Mouse (Mus musculus): ENCODE data around the gene Mtmr6. TPM values are rescaled to one million over a fixed set of nuclear protein-coding genes. Genes with fewer than 3 reads are reported as not detected.

The Mtmr6 gene
- total and polyA plus RNA-seq, 3 experiments, result 11.7 to 20.3 (median 18.5) TPM

- dilution Hi-C loops (cut with MboI; ENCODE audit: extremely low pct_ligation_motif_present, extremely low pct_unique_long_range_greater_than_20kb, low sequenced_read_pairs) (no loop called here), in situ Hi-C loops (cut with MboI; ENCODE audit: low pct_ligation_motif_present, low pct_unique_long_range_greater_than_20kb, low sequenced_read_pairs) (no loop called here)
- Histone ChIP-seq H3K27ac (ENCODE audit: insufficient read depth, low read depth) (no peak overlapping the region), H3K4me3 (replicated peaks in 1 of 3; ENCODE audit: low read depth in 2 of 3, low read length in 2 of 3, poor library complexity in 1 of 3) (no peak overlapping the region), H3K27me3 (replicated peaks) (no peaks in the 10 kb centered on the region), H3K9ac (ENCODE audit: insufficient read depth, low read depth) (no peak overlapping the region), H3K36me3 (replicated peaks in 1 of 2; ENCODE audit: control insufficient read depth in 1 of 2, insufficient read depth in 1 of 2, low read length in 1 of 2) (peaks cover 10 to 42% of the 10 kb centered on the region in 2 experiments), H3K79me2 (replicated peaks; ENCODE audit: control insufficient read depth, extremely low read depth, insufficient read depth, poor library complexity, severe bottlenecking) (no peaks in the 10 kb centered on the region), H3K4me1 (ENCODE audit: control insufficient read depth in 1 of 2, insufficient read depth in 2 of 2) (no peaks in the 10 kb centered on the region), H3K9me3 (replicated peaks; ENCODE audit: low read length) (no peaks in the 10 kb centered on the region), H3K4me2 (ENCODE audit: insufficient read depth, low read depth, poor library complexity, severe bottlenecking) (no peak overlapping the region)
- no peak for DNase-seq (ENCODE audit: extremely low read depth)
- TF ChIP-seq ELF1 (IDR thresholded peaks at IDR 0.05; ENCODE audit: low read depth, low read length) (no peak), MEF2A (IDR thresholded peaks at IDR 0.05; ENCODE audit: borderline replicate concordance, low read depth, low read length) (no peak), E2F4 (IDR thresholded peaks at IDR 0.05; ENCODE audit: insufficient replicate concordance, low read depth, low read length) (no peak), ZC3H11A (IDR thresholded peaks at IDR 0.05; ENCODE audit: low read depth, low read length) (no peak), MAX (IDR thresholded peaks at IDR 0.05; ENCODE audit: low read length) (no peak)
Measured at GRCm38 (mm10) chr14:60216125-60216524, 48.9 kb upstream of the Mtmr6 start.

DNA sequence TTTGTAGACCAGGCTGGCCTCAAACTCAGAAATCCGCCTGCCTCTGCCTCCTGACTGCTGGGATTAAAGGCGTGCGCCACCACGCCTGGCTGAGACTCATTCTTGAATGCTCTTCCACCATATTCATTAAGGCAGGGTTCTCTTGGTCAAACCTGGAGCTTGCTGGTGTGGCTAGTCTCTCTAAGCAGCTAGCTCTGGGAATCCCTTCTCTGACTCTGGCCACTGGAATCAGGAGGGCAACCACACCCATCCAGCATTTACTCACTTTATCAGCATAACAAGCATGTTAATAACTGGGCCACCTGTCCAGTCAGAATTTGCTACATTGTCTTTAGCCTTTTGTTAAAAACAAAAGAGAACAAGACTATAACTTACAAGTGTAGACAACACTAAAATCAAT lies 47.4 kb upstream of the Mtmr6 start:
- no peaks in the 10 kb centered on the region for H3K79me2 ChIP-seq (replicated peaks; ENCODE audit: control insufficient read depth, extremely low read depth, insufficient read depth, poor library complexity, severe bottlenecking)
- no peaks in the 10 kb centered on the region for H3K9me3 ChIP-seq (replicated peaks; ENCODE audit: low read length)
- no peak for TF ChIP-seq CHD2 (IDR thresholded peaks at IDR 0.05; ENCODE audit: low read length)
- no peak for TF ChIP-seq TBP (conservative IDR thresholded peaks at IDR 0.05; ENCODE audit: low read depth, low read length)
- no peak for TF ChIP-seq POLR2AphosphoS2 (IDR thresholded peaks at IDR 0.05; ENCODE audit: low read depth, low read length)
- no peak for TF ChIP-seq RCOR1 (conservative IDR thresholded peaks at IDR 0.05; ENCODE audit: low read depth, low read length)
- TF ChIP-seq ETS1 (conservative IDR thresholded peaks at IDR 0.05; ENCODE audit: low read depth, low read length), result no peak
- TF ChIP-seq KAT2A (IDR thresholded peaks at IDR 0.05; ENCODE audit: insufficient replicate concordance, low read length), result no peak
- no peak for TF ChIP-seq HCFC1 (IDR thresholded peaks at IDR 0.05; ENCODE audit: low read depth, low read length)
- TF ChIP-seq JUND (conservative IDR thresholded peaks at IDR 0.05; ENCODE audit: low read depth, low read length), result no peak
- TF ChIP-seq UBTF (IDR thresholded peaks at IDR 0.05; ENCODE audit: low read depth, low read length), result no peak
- no peak for TF ChIP-seq CTCF (conservative IDR thresholded peaks at IDR 0.05 in 1 of 2, IDR thresholded peaks at IDR 0.05 in 1 of 2; ENCODE audit: low read depth in 2 of 2, low read length in 2 of 2)
- TF ChIP-seq MAZ (IDR thresholded peaks at IDR 0.05; ENCODE audit: low read depth, low read length), result no peak
- no peak for TF ChIP-seq MXI1 (IDR thresholded peaks at IDR 0.05; ENCODE audit: low read depth, low read length)
- no peak for TF ChIP-seq TCF12 (IDR thresholded peaks at IDR 0.05; ENCODE audit: low read depth, low read length)
- no peak for TF ChIP-seq NRF1 (IDR thresholded peaks at IDR 0.05; ENCODE audit: low read depth, low read length)
- no peak for TF ChIP-seq JUN (IDR thresholded peaks at IDR 0.05; ENCODE audit: insufficient read depth, low read depth, low read length)
- no peak for TF ChIP-seq BHLHE40 (IDR thresholded peaks at IDR 0.05; ENCODE audit: low read depth, low read length)
- no peak overlapping the region for H3K27ac ChIP-seq (ENCODE audit: insufficient read depth, low read depth)
- H3K36me3 ChIP-seq (replicated peaks in 1 of 2; ENCODE audit: control insufficient read depth in 1 of 2, insufficient read depth in 1 of 2, low read length in 1 of 2), result peaks cover 15 to 54% of the 10 kb centered on the region in 2 experiments
- dilution Hi-C loops (cut with MboI; ENCODE audit: extremely low pct_ligation_motif_present, extremely low pct_unique_long_range_greater_than_20kb, low sequenced_read_pairs) (no loop called here), in situ Hi-C loops (cut with MboI; ENCODE audit: low pct_ligation_motif_present, low pct_unique_long_range_greater_than_20kb, low sequenced_read_pairs) (no loop called here)
- H3K27me3 ChIP-seq (replicated peaks), result no peaks in the 10 kb centered on the region
- H3K4me3 ChIP-seq (replicated peaks in 1 of 3; ENCODE audit: low read depth in 2 of 3, low read length in 2 of 3, poor library complexity in 1 of 3), result no peak overlapping the region
- no peak for DNase-seq (ENCODE audit: extremely low read depth)
- no peak overlapping the region for H3K4me2 ChIP-seq (ENCODE audit: insufficient read depth, low read depth, poor library complexity, severe bottlenecking)
- H3K9ac ChIP-seq (ENCODE audit: insufficient read depth, low read depth), result no peak overlapping the region
- no peaks in the 10 kb centered on the region for H3K4me1 ChIP-seq (ENCODE audit: control insufficient read depth in 1 of 2, insufficient read depth in 2 of 2)

Data from CH12.LX (cell line).